Comparison of ENCODE assay signal across 20 mouse cellular contexts in genomic region chr9:75357087-75357654, GRCm38 (mm10). TPM values are rescaled to one million over a fixed set of nuclear protein-coding genes. Genes with fewer than 3 reads are reported as not detected.
DNase-seq lines count a peak whose midpoint lies in the region; ATAC-seq and TF ChIP-seq lines count a peak whose summit lies in the region.
"Had no signal": no experiment of that assay in that cellular context is flagged by ENCODE, and none has a peak within 500 bp of the region (broad histone marks: within the 10 kb centered on the region; RNA-seq: fewer than 3 reads in every experiment).

No protein-coding gene starts in this region.

- H3K4me2 ChIP-seq in CH12.LX (ENCODE audit: insufficient read depth, low read depth, poor library complexity, severe bottlenecking) = no peak overlapping the region
- H3K4me2 ChIP-seq in embryonic facial prominence, embryonic 15.5 days (replicated peaks) = no peak overlapping the region
- H3K4me2 ChIP-seq: heart, embryonic 15.5 days; hindbrain, embryonic 12.5 days; kidney, embryonic 15.5 days; liver, embryonic 12.5 days; neural tube, embryonic 13.5 days had no signal

- H3K27ac ChIP-seq in CH12.LX (ENCODE audit: insufficient read depth, low read depth) = no peak overlapping the region
- no peak overlapping the region for H3K27ac ChIP-seq in embryonic facial prominence, embryonic 15.5 days (replicated peaks)
- H3K27ac ChIP-seq: heart, embryonic 15.5 days; hindbrain, embryonic 12.5 days; kidney, embryonic 15.5 days; liver, embryonic 12.5 days; neural tube, embryonic 13.5 days had no signal

- no peaks in the 10 kb centered on the region for H3K27me3 ChIP-seq in CH12.LX (replicated peaks)
- H3K27me3 ChIP-seq in embryonic facial prominence, embryonic 15.5 days = no peaks in the 10 kb centered on the region
- H3K27me3 ChIP-seq: heart, embryonic 15.5 days; hindbrain, embryonic 12.5 days; kidney, embryonic 15.5 days; liver, embryonic 12.5 days; neural tube, embryonic 13.5 days had no signal

- no peak for TF ChIP-seq CTCF in CH12.LX (conservative IDR thresholded peaks at IDR 0.05 in 1 of 2, IDR thresholded peaks at IDR 0.05 in 1 of 2; ENCODE audit: low read depth in 2 of 2, low read length in 2 of 2)

- dilution Hi-C loops in CH12.LX (cut with MboI; ENCODE audit: extremely low pct_ligation_motif_present, extremely low pct_unique_long_range_greater_than_20kb, low sequenced_read_pairs) = no loop called here

- H3K36me3 ChIP-seq in CH12.LX (replicated peaks in 1 of 2; ENCODE audit: control insufficient read depth in 1 of 2, insufficient read depth in 1 of 2, low read length in 1 of 2) = no peaks in the 10 kb centered on the region
- no peaks in the 10 kb centered on the region for H3K36me3 ChIP-seq in embryonic facial prominence, embryonic 15.5 days
- H3K36me3 ChIP-seq: G1E; heart, embryonic 15.5 days; hindbrain, embryonic 12.5 days; kidney, embryonic 15.5 days; liver, embryonic 12.5 days; neural tube, embryonic 13.5 days had no signal

- H3K4me3 ChIP-seq in CH12.LX (replicated peaks in 1 of 3; ENCODE audit: low read depth in 2 of 3, low read length in 2 of 3, poor library complexity in 1 of 3) = no peak overlapping the region
- H3K4me3 ChIP-seq in embryonic facial prominence, embryonic 15.5 days (replicated peaks) = no peak overlapping the region
- H3K4me3 ChIP-seq: heart, embryonic 15.5 days; hindbrain, embryonic 12.5 days; kidney, embryonic 15.5 days; liver, embryonic 12.5 days; neural tube, embryonic 13.5 days had no signal

- no peaks in the 10 kb centered on the region for H3K79me2 ChIP-seq in CH12.LX (replicated peaks; ENCODE audit: control insufficient read depth, extremely low read depth, insufficient read depth, poor library complexity, severe bottlenecking)

- no peaks in the 10 kb centered on the region for H3K9me3 ChIP-seq in CH12.LX (replicated peaks; ENCODE audit: low read length)
- H3K9me3 ChIP-seq in embryonic facial prominence, embryonic 15.5 days (replicated peaks) = no peaks in the 10 kb centered on the region
- H3K9me3 ChIP-seq: G1E; heart, embryonic 15.5 days; hindbrain, embryonic 12.5 days; kidney, embryonic 15.5 days; liver, embryonic 12.5 days; neural tube, embryonic 13.5 days had no signal

- DNase-seq in layer of hippocampus, adult 11-12 months (ENCODE audit: low spot score) = peak; percentile 34
- DNase-seq in layer of hippocampus, postnatal 10 days (ENCODE audit: low spot score in 2 of 2) = no peak
- DNase-seq in CH12.LX (ENCODE audit: extremely low read depth) = no peak
- DNase-seq in left cerebral cortex, postnatal 36 days (ENCODE audit: low spot score in 2 of 2) = peak; percentile 34 to 52
- DNase-seq in kidney, postnatal 14 days = no peak
- no peak for DNase-seq in kidney, postnatal 36 days
- no peak for DNase-seq in gastrocnemius, postnatal 10 days
- DNase-seq: adrenal gland, postnatal 36 days; cerebellum, postnatal 14 days; heart, adult 11 months; thymus, adult 18-20 months had no signal

- peaks cover 0 to 13% of the 10 kb centered on the region in 2 experiments; a peak in 2 of 4 replicates for H3K4me1 ChIP-seq in CH12.LX (ENCODE audit: control insufficient read depth in 1 of 2, insufficient read depth in 2 of 2)
- 0 out of 2 replicates have a peak, but pooled peaks cover 3% of the 10 kb centered on the region for H3K4me1 ChIP-seq in embryonic facial prominence, embryonic 15.5 days
- H3K4me1 ChIP-seq: heart, embryonic 15.5 days; hindbrain, embryonic 12.5 days; kidney, embryonic 15.5 days; liver, embryonic 12.5 days; neural tube, embryonic 13.5 days had no signal

- no peak for TF ChIP-seq RAD21 in CH12.LX (IDR thresholded peaks at IDR 0.05; ENCODE audit: low read depth, low read length)

- no peak for TF ChIP-seq POLR2A in CH12.LX (IDR thresholded peaks at IDR 0.05; ENCODE audit: low read depth, low read length)

- in situ Hi-C loops in CH12.LX (cut with MboI; ENCODE audit: low pct_ligation_motif_present, low pct_unique_long_range_greater_than_20kb, low sequenced_read_pairs) = no loop called here

- WGBS in embryonic facial prominence, embryonic 15.5 days = 71% methylated on average over 9 of the region's 9 CpGs

- no peak overlapping the region for H3K9ac ChIP-seq in CH12.LX (ENCODE audit: insufficient read depth, low read depth)
- no peak overlapping the region for H3K9ac ChIP-seq in embryonic facial prominence, embryonic 15.5 days
- H3K9ac ChIP-seq: heart, embryonic 15.5 days; hindbrain, embryonic 12.5 days; kidney, embryonic 15.5 days; liver, embryonic 12.5 days; neural tube, embryonic 13.5 days had no signal

- TF ChIP-seq EP300 in CH12.LX (IDR thresholded peaks at IDR 0.05; ENCODE audit: low read length) = no peak

- intact Hi-C loops in left cerebral cortex, postnatal 36 days (cut with DNase I) = no loop called here

- ATAC-seq in embryonic facial prominence, embryonic 15.5 days (ENCODE audit: insufficient number of reproducible peaks, low FRiP score, low TSS enrichment, low read depth) = peak; percentile 11; the same call in 1 of the 2 replicates
- ATAC-seq: liver, embryonic 12.5 days had no signal

TF ChIP-seq in CH12.LX, 34 proteins besides CTCF, POLR2A, EP300 and RAD21:
- TF ChIP-seq SMC3 (IDR thresholded peaks at IDR 0.05; ENCODE audit: low read depth, low read length) (no peak), RCOR1 (conservative IDR thresholded peaks at IDR 0.05; ENCODE audit: low read depth, low read length) (no peak), NRF1 (IDR thresholded peaks at IDR 0.05; ENCODE audit: low read depth, low read length) (no peak), BHLHE40 (IDR thresholded peaks at IDR 0.05; ENCODE audit: low read depth, low read length) (no peak), IRF4 (IDR thresholded peaks at IDR 0.05; ENCODE audit: low read depth, low read length) (no peak), TCF12 (IDR thresholded peaks at IDR 0.05; ENCODE audit: low read depth, low read length) (no peak), TBP (conservative IDR thresholded peaks at IDR 0.05; ENCODE audit: low read depth, low read length) (peak; percentile 73), MXI1 (IDR thresholded peaks at IDR 0.05; ENCODE audit: low read depth, low read length) (no peak)

RNA-seq across cellular contexts. Expression of gene Bcl2l10, which starts 9.6 kb away (rescaled TPM):
- total RNA-seq in layer of hippocampus, postnatal 10 days (2021) = not detected
- total RNA-seq in CH12.LX (2012; rRNA removed) (not detected in 2 replicates), CH12.LX (2014; rRNA removed) (not detected in 2 replicates)
- not detected in 2 replicates for polyA plus RNA-seq in CH12.LX (2012; ENCODE audit: insufficient read length, low read depth)
- not detected in 2 replicates for polyA plus RNA-seq in embryonic facial prominence, embryonic 15.5 days (2015; fragmentation: Nextera tagmentation; extraction: Ambion mirVana)
- total RNA-seq in left cerebral cortex, postnatal 36 days (2021) = not detected
- not detected for total RNA-seq in gastrocnemius, postnatal 10 days (2021)
- polyA plus RNA-seq: G1E; heart, embryonic 15.5 days; hindbrain, embryonic 12.5 days; intestine, embryonic 14.5 days; kidney, embryonic 15.5 days; liver, embryonic 12.5 days; lung, embryonic 16.5 days; neural tube, embryonic 13.5 days had no signal

RNA-seq across cellular contexts. Expression of gene Gnb5, which starts 51.1 kb away (rescaled TPM):
- total RNA-seq in layer of hippocampus, postnatal 10 days (2021) = 100 to 1,000 TPM; 105 to 110 TPM
- total RNA-seq in CH12.LX (2012; rRNA removed) = 4.4 and 6.5 TPM in 2 replicates
- total RNA-seq in CH12.LX (2014; rRNA removed) = 2.9 and 4.7 TPM in 2 replicates
- polyA plus RNA-seq in CH12.LX (2012; ENCODE audit: insufficient read length, low read depth) = 2.7 and 3.1 TPM in 2 replicates
- polyA plus RNA-seq in embryonic facial prominence, embryonic 15.5 days (2015; fragmentation: Nextera tagmentation; extraction: Ambion mirVana) = 28.0 and 28.6 TPM in 2 replicates
- 100 to 1,000 TPM; 149 to 158 TPM for total RNA-seq in left cerebral cortex, postnatal 36 days (2021)
- 10 to 100 TPM in 1 of 2 experiments, 1 to 10 TPM in 1; 7.9 to 11.2 TPM for total RNA-seq in gastrocnemius, postnatal 10 days (2021)
- polyA plus RNA-seq: G1E had no signal

RNA-seq across cellular contexts. Expression of gene Mapk6, which starts 52.6 kb away (rescaled TPM):
- total RNA-seq in layer of hippocampus, postnatal 10 days (2021) = 10 to 100 TPM; 55.7 to 57.8 TPM
- total RNA-seq in CH12.LX (2012; rRNA removed) (34.2 and 41.0 TPM in 2 replicates), CH12.LX (2014; rRNA removed) (20.9 and 23.3 TPM in 2 replicates)
- 53.5 and 62.2 TPM in 2 replicates for polyA plus RNA-seq in CH12.LX (2012; ENCODE audit: insufficient read length, low read depth)
- polyA plus RNA-seq in embryonic facial prominence, embryonic 15.5 days (2015; fragmentation: Nextera tagmentation; extraction: Ambion mirVana) = 58.1 and 60.2 TPM in 2 replicates
- total RNA-seq in left cerebral cortex, postnatal 36 days (2021) = 10 to 100 TPM; 67.8 to 74.3 TPM
- total RNA-seq in gastrocnemius, postnatal 10 days (2021) = 10 to 100 TPM; 36.7 to 44.2 TPM

Comparison
In these comparisons a context has a peak if more than half of its experiments do, and no peak if none do; other contexts are left out.
1. DNase-seq: peak in layer of hippocampus, adult 11-12 months (single experiment) and left cerebral cortex, postnatal 36 days (2 of 2); none in layer of hippocampus, postnatal 10 days (0 of 2), CH12.LX (single experiment), kidney, postnatal 14 days (single experiment), kidney, postnatal 36 days (0 of 2) and gastrocnemius, postnatal 10 days (single experiment).
2. RNA of gene Gnb5, which starts 51.1 kb away (total RNA-seq): 149 to 158 TPM in left cerebral cortex, postnatal 36 days and 105 to 110 TPM in layer of hippocampus, postnatal 10 days; 7.9 to 11.2 TPM in gastrocnemius, postnatal 10 days and 2.9 to 6.5 TPM in CH12.LX; every median in the first group is over 4 times any median in the second.